Mouse (Mus musculus): ENCODE results near the gene Upp2.

Gene Upp2

DNA sequence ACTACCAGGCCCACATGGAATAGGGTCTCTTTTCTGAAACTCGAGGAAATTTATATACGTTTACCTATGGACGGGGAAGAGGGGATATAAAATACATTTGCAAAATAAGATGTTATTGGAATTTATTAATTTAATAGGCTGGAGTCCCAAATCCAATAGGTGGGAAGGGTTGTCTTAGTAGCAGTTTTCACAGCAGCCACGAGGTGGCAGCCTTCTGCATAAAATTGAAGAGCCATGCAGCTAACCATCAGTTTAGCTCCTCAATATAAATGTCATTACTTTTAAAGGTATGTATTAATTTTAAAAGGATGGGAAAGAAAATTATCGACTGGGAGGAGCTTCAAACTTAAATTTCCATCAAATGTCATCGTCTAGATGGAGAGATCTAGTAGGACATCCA, 113.7 kb downstream of the Upp2 start:
- DNase-seq (ENCODE audit: low read depth), result peak; percentile 63

DNA sequence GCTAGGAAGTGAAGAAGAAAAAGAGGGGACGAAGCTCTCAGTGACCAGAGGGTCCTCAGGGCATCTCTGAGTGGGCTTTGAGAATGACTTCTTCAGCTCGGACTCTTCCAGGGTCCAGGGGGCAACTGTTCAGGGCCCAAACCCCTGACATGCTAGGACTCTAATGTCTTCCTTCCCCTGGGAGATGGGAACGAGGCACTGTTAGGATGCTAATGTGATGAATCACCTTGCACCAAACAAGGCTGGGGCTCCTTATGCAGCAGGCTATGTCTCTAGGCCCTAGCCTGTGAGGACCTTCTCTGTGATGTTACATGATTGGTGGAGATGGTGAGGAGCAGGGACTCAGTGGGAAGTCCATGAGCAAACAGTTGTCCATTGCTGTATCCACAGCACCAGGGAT, 114.3 kb downstream of the Upp2 start:
- no peak for DNase-seq (ENCODE audit: low read depth)

DNA sequence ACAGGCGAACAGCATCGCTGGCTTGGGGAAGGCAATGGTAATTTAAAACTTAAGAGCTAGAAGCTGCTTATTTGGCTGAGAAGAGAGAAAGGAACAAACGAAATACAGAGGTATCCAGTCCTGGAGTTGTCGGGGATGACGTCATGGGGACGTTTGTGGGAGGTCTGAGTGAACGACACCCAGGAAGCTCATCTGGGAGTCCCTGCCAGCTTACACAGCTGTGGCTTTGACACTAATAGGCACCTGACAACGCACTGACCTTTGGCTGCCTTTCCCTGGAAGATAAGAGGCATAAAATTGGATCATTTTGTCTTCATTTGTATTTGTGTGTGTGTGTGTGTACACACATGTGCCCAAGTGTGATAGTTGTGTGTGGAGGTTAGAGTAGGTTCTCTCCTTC, 130.4 kb downstream of the Upp2 start:
- DNase-seq (ENCODE audit: low read depth), result no peak

DNA sequence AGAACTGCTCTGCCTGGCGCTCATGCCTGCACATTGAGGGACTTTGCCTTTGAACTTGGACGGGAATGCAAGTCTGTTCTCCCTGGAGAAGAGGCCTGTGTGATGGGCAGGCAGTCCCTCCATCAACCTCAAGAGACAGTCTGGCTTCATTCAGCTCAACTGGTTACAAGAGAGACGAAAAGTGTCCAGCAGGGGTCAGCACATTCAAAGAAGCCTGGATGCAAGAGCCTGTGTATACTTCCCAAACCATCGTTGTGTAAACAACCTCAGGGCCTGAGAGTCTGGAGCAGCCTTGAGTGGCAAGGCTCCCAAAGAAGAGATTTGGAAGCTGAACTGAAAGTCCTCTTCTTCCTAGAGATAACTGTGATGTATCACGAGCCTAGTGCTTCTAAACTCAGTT, 132.8 kb downstream of the Upp2 start:
- peak; percentile 42 for DNase-seq (ENCODE audit: low read depth)

DNA sequence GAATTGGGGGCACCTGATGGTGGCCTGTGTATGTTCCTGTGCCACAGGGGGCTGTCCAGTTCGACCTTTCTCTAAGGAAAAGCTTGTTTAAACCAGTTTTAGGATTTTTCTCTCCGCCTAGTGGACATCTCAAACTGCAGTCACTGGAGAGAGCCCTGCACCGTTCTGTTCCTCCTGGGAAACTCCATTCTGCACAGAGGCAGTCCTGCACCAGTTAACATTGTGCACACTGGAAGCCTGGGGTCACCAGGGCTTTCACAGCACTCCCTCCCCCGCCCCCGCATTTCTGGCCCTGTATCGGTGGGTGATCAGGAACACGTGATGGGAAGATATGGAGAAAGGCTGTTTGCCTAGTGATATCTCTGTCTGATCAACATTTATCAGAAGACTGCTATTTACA, 133.3 kb downstream of the Upp2 start:
- no peak for DNase-seq (ENCODE audit: low read depth)

DNA sequence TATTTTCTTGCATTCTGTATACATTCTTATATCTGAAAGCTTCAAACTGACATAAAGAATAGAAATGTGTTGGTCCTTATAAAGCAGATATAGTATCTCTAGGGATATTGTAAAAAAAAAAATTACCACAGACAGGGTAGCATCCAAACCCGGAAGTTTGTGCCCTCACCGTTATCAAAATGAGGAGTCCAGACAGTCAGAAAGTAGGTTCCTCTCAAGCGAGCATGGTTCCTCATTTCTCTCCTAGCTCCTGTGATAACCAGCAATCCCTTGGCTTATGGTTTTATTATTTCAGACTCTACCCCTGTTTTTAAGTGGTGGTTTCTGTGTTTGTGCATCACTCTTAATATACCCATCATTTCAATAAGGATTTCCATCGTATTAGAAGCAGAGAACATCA, 134.5 kb downstream of the Upp2 start:
- DNase-seq (ENCODE audit: low read depth), result no peak

DNA sequence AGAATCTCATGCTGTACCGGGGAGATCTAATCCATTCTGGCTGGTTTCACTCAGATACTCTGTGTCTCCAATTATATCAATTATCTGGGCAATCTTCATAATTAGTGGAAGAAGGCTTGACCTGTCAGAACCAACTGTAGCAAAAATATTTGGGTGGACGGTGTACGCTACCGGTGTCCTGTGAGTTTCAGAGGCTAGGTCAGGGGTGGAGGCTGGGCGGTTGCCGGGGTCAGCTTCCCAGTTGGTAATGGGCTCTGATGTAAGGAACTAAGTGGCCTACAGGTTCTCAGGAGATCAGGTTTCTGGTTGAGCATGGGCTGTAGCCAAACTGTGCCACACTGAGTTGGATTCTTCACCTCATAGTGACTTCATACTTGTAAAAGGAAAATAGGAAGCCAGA, 136.1 kb downstream of the Upp2 start:
- DNase-seq (ENCODE audit: low read depth), result no peak

DNA sequence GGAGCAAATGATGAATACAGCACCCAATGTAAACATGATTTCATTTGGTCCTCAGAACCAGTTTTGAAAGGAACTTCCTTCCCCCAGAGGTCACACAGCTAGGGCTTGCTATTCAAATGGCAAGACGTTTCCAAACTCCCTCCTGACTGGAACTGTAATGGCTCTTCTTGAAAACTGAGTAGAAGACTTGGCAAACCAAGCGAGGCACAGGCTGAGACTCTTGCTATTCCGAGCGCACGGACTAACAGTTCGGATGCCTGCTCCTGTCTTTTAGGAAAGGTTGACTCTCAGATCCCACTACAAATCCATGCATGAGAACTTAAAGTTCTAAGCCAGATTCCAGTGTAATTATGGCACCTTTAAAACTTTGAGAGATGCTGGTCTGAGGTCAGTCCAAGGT, 136.5 kb downstream of the Upp2 start:
- DNase-seq (ENCODE audit: low read depth), result no peak

DNA sequence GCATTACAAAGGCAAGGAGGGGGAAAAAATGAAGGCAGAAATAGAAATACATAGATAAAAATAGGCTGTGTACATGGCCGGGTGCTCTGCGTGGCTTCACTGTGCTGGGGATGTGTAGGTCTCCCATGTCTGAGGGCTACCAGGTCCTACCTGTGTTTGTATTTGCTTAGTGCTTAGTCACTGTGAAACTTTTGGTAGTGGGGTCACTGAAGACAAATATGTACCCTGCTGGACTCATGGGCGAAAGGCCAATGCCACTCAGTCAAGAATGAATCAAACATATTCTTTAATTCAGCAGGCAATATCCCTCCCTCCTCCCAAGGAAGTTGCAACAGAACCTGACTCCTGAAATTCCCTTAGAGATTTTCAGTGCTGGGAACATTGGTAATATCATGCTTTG, 137.5 kb downstream of the Upp2 start:
- no peak for DNase-seq (ENCODE audit: low read depth)

DNA sequence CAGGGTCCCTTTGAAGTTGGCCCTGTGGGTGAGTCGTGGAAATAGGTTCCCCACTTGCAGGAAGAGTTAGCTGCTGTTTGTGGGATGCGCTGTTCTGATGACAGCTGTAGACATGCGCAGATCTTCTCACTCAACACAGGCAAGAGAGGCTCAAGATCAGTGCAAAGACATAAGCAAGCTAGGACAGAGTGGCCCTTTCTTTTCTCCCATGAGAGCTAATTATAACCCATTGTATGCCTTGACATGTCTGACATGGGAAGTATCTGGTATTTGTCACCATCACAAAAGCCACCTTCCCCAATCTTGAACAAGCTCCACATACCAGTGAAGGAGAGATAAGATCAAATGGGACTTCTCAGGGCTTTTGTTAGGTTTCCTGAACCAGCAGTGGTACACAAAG, 140.6 kb downstream of the Upp2 start:
- no peak for DNase-seq (ENCODE audit: low read depth)

DNA sequence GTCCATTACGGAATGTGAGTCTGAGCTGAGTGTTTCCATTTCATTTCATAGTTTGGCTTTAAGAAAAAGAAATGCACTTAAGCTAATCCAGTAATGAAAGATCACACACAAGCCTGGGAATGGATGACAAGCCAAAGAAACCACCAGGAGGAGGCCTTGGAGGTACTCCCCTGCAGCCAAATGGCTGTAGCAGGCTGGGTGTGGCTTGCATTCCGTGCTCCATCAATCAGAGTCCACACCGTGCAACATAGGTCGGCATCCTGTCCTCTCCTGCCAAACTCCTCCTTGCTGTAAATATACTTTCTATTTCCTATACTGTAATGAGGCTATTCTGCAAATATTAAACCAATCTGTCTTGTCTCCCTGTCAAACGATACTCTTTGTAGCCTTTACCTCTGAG, 143.1 kb downstream of the Upp2 start:
- DNase-seq (ENCODE audit: low read depth), result no peak

DNA sequence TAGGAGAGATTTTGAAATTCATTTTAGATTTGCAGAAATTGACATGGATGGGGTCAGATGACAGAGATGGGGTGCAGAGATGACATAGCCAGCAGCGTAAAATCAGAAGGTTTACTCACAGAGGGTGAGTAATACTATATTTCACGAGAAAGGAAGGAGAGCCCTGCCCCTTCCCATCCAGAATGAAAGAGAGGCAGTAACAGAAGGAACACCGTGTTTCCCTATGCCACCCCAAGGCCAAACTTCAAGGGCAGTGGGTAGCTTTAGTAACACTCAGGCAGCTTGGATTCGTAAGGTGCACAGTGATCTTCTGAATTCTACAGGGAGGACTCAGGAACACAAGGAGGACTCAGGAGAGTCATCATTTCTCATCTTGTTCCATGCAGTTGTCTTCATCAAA, 144.0 kb downstream of the Upp2 start:
- no peak for DNase-seq (ENCODE audit: low read depth)

DNA sequence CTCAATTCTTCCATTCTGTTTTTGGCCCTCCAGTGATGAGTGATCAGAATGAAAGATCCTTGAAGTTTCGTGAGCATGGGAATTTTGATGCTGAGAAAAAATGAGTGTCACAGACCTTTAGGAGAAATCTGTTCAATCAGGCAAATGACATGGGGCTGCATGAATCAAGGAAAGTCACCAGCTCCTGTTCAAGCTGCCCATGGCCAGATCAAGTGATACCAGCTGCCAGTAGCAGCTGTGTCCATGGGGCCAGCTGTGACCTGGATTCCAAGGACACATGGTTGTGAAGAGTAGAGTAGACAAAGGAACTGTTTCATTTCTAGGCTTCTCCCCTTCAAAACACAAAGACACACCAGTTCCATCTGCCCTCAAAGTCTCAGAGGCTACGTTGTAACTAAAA, 144.4 kb downstream of the Upp2 start:
- no peak for DNase-seq (ENCODE audit: low read depth)

DNA sequence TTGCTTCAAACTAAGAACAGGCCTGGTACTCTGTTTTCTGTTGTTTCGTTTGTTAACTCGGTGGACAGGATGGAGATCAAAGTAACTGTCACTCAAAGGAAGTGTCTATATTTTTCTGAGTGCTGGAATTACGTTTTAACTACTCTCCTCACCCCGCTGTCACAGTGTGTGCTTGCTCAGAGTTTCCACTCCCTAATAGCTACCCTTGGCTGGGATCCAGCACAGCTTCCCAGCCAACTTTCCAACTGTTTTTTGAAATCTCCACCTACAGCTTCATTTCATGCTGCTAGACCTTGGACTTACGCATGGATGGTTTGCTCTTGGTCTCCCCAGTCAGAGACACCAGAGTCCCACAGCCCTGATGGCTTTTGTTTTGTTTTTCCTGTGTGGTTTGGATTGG, 144.8 kb downstream of the Upp2 start:
- DNase-seq (ENCODE audit: low read depth), result no peak

DNA sequence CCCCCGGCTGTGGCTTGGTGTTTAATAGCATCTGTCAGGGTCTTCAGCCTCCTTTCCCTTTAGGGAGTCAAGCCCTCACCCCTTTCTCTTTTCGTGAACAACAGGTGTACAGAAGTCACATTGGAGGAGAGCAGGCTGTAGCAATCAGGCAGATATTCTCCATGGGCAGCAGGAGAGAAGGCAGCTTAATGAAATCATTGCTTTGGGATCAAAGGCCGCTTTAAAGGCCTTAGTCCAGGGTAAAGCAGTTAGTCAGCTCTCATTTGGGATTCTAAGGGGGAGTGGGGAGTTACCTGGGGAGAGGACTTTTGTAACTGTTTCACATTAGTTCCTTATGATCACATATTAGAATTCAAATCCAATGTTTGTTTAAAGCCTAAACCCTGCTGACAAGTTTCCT, 150.8 kb downstream of the Upp2 start:
- DNase-seq (ENCODE audit: low read depth), result no peak

DNA sequence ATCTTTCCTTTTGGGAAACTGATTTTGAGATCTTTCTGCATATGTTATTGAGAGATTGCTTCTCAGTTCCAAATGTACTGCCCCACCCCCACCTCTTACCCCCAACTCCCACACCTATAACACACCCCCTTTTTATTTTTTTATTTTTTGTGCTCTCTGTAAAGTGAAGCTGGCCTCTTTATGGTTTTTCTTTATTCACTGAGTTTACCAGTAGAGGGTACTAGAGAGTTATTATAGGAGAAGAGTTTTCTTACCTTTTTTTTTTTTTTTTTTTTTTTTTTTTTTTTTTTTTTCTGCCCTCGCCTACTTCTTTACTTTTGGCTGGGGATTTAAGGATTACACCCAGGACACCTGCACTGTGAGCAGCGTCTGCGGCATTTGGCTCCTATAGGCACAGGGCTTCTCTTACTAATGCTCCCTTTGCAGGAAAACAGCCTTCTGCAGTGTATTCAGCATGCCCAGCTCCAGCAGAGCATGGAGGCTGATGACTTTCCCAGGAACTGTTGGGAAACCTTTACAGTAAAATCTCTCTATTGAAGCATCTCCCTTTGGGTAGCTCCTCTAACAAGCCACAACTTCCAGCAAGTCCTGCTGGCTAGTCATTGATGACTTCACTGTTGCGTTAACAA, 170.2 kb downstream of the Upp2 start:
- peak; percentile 23 for DNase-seq (ENCODE audit: low read depth)

DNA sequence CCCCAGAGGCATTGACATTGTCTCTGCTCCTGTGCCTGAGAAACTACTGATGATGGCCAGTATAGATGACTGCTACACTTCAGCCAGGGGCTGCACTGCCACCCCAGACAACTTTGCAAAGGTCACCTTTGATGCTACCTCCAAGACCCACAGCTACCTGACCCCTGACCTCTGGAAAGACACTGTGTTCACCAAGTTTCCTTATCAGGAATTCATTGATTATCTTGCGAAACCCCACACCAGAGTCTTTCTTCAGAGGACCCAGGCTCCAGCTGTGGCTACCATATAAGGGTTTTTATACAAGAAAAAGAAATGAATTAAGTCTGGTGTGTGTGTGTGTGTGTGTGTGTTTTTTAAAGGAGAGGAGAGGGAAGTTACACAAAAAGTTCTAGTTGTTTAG, 174.1 kb downstream of the Upp2 start:
- DNase-seq (ENCODE audit: low read depth), result no peak

DNA sequence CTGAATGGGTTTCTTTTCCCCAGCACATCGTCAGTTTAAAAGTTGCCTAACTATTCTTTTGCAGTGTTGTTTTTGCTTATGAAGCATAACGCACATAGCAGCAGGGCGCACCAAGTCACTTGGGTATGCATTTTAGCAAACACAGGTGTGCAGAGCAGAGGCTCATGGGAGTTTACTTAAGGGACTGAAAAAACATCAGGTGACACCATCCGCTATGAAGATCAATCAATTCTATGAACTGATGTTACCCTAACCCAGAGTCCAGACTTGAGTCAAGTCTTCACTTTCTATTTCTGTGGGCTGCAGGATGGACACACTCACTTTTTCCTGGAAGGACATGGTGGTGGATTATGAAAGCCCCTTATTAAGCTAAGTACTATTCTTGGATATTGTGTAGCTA, 174.9 kb downstream of the Upp2 start:
- no peak for DNase-seq (ENCODE audit: low read depth)

DNA sequence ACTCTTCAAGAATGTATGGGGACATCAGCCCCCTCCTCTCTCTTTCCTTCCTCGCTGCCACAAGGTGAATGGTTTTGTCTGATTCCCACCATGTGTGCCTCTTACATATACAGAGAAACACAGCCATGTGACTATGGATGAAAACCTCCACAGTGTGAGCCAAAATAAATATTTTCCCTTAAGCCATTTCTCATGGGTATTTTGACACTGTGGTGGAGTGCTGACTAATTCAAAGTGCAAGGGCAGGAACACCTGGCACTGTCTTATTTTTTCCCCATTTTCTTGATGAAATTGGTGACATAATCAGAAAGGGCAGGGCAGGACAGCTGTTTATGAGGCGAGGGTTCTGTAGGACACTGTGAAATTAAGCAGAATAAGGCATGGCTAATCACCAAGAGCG, 176.3 kb downstream of the Upp2 start:
- DNase-seq (ENCODE audit: low read depth), result no peak

DNA sequence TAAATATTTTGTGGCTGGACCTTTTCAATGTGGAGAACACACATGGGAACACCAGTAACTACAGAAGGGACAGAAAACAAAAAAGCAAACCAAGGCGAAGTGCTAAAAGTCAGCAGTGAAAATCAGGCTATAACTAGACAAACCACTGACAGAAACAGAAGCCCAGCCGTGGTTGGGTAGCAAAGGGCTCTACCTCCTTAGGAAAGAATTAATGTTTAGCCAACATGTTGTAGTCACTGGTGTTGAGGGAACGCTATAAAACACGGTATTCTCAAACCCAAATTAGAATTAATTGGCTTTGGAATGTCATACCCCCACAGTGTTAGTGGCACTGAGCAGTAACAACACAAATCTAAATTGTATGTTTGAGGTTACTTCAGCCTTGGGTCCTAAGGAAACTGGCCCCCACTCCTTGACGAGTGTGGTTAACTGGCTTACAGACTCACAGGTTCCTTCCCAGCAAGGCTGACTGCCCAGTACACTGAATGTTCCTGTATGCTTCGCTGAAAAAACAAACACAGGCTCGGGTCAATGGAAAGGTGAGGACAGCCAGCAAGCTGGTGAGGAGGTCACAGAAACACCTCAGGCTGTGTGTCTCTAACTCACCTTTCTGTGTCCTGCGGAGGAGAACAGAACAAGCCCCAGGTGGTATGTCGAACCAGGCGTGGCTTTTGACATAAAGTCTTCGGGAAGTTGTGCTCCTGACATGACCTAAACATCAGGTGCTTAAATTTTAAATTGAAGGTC, 180.6 kb downstream of the Upp2 start:
- DNase-seq (ENCODE audit: low read depth), result no peak

DNA sequence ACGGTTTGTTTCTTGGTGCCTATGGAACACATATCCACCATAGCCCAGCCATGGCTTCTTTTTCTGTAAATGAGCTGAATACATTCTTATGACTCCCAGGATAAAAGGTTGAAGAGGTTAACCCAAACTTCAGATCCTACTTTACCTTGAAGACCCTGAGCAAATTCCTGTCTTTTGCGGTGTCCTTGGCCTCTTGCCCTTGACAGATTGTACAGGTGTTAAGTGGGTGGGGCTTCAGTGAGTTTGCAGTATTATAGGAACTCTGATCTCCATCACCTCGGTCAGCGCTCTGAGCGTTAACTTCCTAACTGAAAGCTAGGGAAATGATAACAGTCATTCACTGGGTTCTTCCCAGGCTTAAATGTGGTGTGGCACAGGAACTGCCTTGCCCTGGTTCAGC, 181.2 kb downstream of the Upp2 start:
- DNase-seq (ENCODE audit: low read depth), result no peak

DNA sequence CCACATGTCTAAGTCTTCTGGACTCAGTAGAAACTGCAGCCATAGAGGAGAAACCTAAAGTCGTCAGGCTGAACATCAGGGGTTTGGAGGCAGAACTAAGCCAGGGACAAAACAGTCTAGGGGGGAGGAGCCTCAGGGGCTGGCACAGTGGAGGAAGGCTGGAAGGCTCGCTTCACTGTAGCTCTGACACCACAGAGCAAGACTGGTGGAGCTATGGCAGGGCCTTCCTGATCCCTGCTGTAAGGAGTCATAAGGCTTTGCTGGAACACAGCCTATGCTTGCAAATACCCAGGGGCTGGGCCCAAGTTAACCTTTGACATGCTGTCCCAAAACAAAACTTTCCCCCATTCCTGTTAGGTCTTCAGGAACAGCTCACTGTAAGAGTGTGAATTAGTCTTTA, 185.8 kb downstream of the Upp2 start:
- no peak for DNase-seq (ENCODE audit: low read depth)

DNA sequence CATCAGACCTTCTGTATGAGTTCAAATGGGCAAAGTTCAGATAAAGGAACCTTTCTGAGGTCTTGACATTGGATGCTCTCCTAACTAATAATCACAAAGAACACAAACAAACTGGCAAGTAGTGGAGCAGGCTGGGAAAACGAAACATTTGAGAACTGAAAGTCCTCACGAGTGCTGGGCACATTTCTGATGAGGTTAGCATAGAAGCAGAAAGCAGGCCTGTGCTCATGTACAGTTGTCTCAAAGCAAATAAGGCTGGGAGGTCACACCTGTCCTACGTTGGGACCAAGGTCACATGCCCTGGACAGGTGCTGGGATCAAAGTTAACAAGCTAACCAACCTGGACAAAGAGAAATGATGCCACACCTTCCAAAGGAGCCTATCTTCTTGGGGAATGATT, 187.6 kb downstream of the Upp2 start:
- DNase-seq (ENCODE audit: low read depth), result no peak

DNA sequence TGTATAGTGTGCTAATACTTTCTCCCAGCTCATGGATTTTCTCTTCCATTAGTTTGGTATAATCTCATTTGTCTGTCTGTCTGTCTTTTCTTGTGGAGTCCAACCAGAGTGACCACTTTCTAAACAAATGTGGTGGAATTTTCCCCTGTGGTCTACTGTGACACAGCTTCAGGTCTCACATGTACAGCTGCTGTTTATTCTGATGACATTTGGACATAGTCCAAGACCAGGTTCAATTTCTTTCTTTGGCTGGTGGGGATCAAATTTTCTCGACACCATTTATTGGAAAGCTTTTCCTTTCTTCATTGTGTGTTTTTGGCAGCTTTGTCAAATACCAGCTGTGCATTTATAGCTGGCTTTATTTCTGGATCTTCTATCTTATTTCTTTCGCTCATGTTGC, 191.0 kb downstream of the Upp2 start:
- no peak for DNase-seq (ENCODE audit: low read depth)

Measured in naive thymus-derived CD4-positive, alpha-beta T cell, adult 2 months (primary cell).